Comparison of ENCODE assay signal across 13 mouse cellular contexts in genomic region chr10:42578698-42579474, GRCm38 (mm10). TPM values are rescaled to one million over a fixed set of nuclear protein-coding genes. Genes with fewer than 3 reads are reported as not detected.
DNase-seq lines count a peak whose midpoint lies in the region; ATAC-seq and TF ChIP-seq lines count a peak whose summit lies in the region.
"Had no signal": no experiment of that assay in that cellular context is flagged by ENCODE, and none has a peak within 500 bp of the region (broad histone marks: within the 10 kb centered on the region; RNA-seq: fewer than 3 reads in every experiment).

No protein-coding gene starts in this region.

- peak overlapping the region; percentile 63 for H3K4me2 ChIP-seq in midbrain, embryonic 13.5 days (replicated peaks)

- H3K36me3 ChIP-seq in heart, embryonic 10.5 days: no peaks in the 10 kb centered on the region
- peaks cover 56% of the 10 kb centered on the region for H3K36me3 ChIP-seq in forebrain, embryonic 10.5 days (replicated peaks)
- no peaks in the 10 kb centered on the region for H3K36me3 ChIP-seq in midbrain, embryonic 13.5 days

- ATAC-seq in midbrain, embryonic 13.5 days: no peak

- no peak for DNase-seq in heart, embryonic 10.5 days (ENCODE audit: low spot score)
- no peak for DNase-seq in heart, adult 11 months
- no peak for DNase-seq in layer of hippocampus, adult 2 months (ENCODE audit: low spot score in 2 of 2)
- no peak for DNase-seq in layer of hippocampus, postnatal 25 days (ENCODE audit: extremely low spot score in 1 of 2, low spot score in 1 of 2)
- no peak for DNase-seq in forebrain, embryonic 10.5 days (ENCODE audit: extremely low spot score, low spot score)
- no peak for DNase-seq in T-cell, adult 2 months (ENCODE audit: low spot score)
- DNase-seq in cerebellum, postnatal 25 days: no peak
- DNase-seq: adrenal gland, postnatal 25 days; cerebellum, postnatal 10 days; kidney, postnatal 14 days had no signal

- peaks cover 34% of the 10 kb centered on the region for H3K4me1 ChIP-seq in heart, embryonic 10.5 days
- H3K4me1 ChIP-seq in forebrain, embryonic 10.5 days: peaks cover 86% of the 10 kb centered on the region
- peaks cover 58% of the 10 kb centered on the region for H3K4me1 ChIP-seq in midbrain, embryonic 13.5 days (replicated peaks)

- peak overlapping the region; percentile 53 for H3K9ac ChIP-seq in midbrain, embryonic 13.5 days (replicated peaks)

- H3K9me3 ChIP-seq in heart, embryonic 10.5 days: no peaks in the 10 kb centered on the region
- H3K9me3 ChIP-seq in forebrain, embryonic 10.5 days: no peaks in the 10 kb centered on the region
- H3K9me3 ChIP-seq in midbrain, embryonic 13.5 days: no peaks in the 10 kb centered on the region

- TF ChIP-seq CTCF in layer of hippocampus, adult 2 months (conservative IDR thresholded peaks at IDR 0.05): no peak

- no peak overlapping the region for H3K27ac ChIP-seq in heart, embryonic 10.5 days
- H3K27ac ChIP-seq in layer of hippocampus, adult 2 months: peak overlapping the region; percentile 56
- H3K27ac ChIP-seq in forebrain, embryonic 10.5 days: peak overlapping the region; percentile 97
- peak overlapping the region; percentile 61; the same call in 1 of the 2 replicates for H3K27ac ChIP-seq in midbrain, embryonic 13.5 days

- peak overlapping the region; percentile 47 for H3K4me3 ChIP-seq in heart, embryonic 10.5 days
- H3K4me3 ChIP-seq in layer of hippocampus, adult 2 months: peak overlapping the region; percentile 43
- H3K4me3 ChIP-seq in forebrain, embryonic 10.5 days: peak overlapping the region; percentile 79
- peak overlapping the region; percentile 49 for H3K4me3 ChIP-seq in midbrain, embryonic 13.5 days (replicated peaks)

- under 1% methylated on average over 22 of the region's 22 CpGs for WGBS in heart, embryonic 10.5 days
- under 1% methylated on average over 22 of the region's 22 CpGs for WGBS in forebrain, embryonic 10.5 days
- WGBS in midbrain, embryonic 13.5 days: under 1% methylated on average over 22 of the region's 22 CpGs

- H3K27me3 ChIP-seq in heart, embryonic 10.5 days (ENCODE audit: insufficient read depth, poor library complexity, severe bottlenecking): peaks cover 98% of the 10 kb centered on the region
- peaks cover 97% of the 10 kb centered on the region for H3K27me3 ChIP-seq in forebrain, embryonic 10.5 days (ENCODE audit: poor library complexity, severe bottlenecking)
- H3K27me3 ChIP-seq in midbrain, embryonic 13.5 days: peaks cover 93% of the 10 kb centered on the region

RNA-seq across cellular contexts. Expression of gene Nr2e1, which starts 4.5 kb away (rescaled TPM):
- not detected in 2 replicates for polyA plus RNA-seq in heart, embryonic 10.5 days (2016; fragmentation: Nextera tagmentation; extraction: Ambion mirVana)
- 10 to 100 TPM; 13.7 to 15.2 TPM for total RNA-seq in layer of hippocampus, adult 2 months (2021)
- total RNA-seq in layer of hippocampus, postnatal 25 days (2021): 10 to 100 TPM; 14.6 to 16.6 TPM
- 80.9 and 87.7 TPM in 2 replicates for polyA plus RNA-seq in forebrain, embryonic 10.5 days (2016; fragmentation: Nextera tagmentation; extraction: Ambion mirVana)
- 14.8 and 16.9 TPM in 2 replicates for polyA plus RNA-seq in midbrain, embryonic 13.5 days (2015; fragmentation: Nextera tagmentation; extraction: Ambion mirVana)
- total RNA-seq: adrenal gland, postnatal 25 days had no signal
- polyA plus RNA-seq: lung, embryonic 16.5 days; neural tube, embryonic 11.5 days had no signal

RNA-seq across cellular contexts. Expression of gene Ostm1, which starts 4.7 kb away (rescaled TPM):
- polyA plus RNA-seq in heart, embryonic 10.5 days (2016; fragmentation: Nextera tagmentation; extraction: Ambion mirVana): 21.1 and 31.6 TPM in 2 replicates
- total RNA-seq in layer of hippocampus, adult 2 months (2021): 10 to 100 TPM; 53.0 to 54.7 TPM
- total RNA-seq in layer of hippocampus, postnatal 25 days (2021): 10 to 100 TPM; 54.3 to 56.1 TPM
- polyA plus RNA-seq in forebrain, embryonic 10.5 days (2016; fragmentation: Nextera tagmentation; extraction: Ambion mirVana): 44.2 and 44.7 TPM in 2 replicates
- 35.6 and 37.4 TPM in 2 replicates for polyA plus RNA-seq in midbrain, embryonic 13.5 days (2015; fragmentation: Nextera tagmentation; extraction: Ambion mirVana)

Comparison
In these comparisons a context has a peak if more than half of its experiments do, and no peak if none do; other contexts are left out.
1. RNA of gene Nr2e1, which starts 4.5 kb away (polyA plus RNA-seq): 80.9 to 87.7 TPM in forebrain, embryonic 10.5 days and 14.8 to 16.9 TPM in midbrain, embryonic 13.5 days; not detected in heart, embryonic 10.5 days; every median in the first group is over 10 times any median in the second.
2. Peak in every context shown above with its lines, with median percentiles within 50 percentile points of each other: H3K4me3 ChIP-seq.